Mouse (Mus musculus): ENCODE results near the gene Dtnbp1.

DNA sequence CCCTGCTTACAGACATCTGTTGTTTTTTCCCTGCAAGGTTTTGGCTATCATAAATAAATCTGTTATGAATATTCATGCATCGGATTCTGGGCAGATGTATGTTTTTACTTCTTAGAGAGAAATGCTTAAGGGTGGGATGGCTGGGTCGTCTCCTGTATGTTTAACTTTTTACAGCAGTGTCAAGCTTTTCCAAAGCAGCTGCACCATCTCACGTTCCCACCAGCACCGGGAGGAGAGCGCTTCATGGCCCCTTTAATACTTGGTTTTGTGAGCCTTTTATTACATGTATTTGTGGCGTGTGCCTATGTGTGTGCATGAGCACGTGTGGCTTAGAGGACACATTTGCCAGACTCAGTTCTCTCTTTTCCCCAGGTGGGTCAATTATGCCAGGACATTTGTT is 38.8 kb upstream of the Dtnbp1 start:
- TF ChIP-seq CTCF (IDR thresholded peaks at IDR 0.05; ENCODE audit: borderline replicate concordance, extremely low read depth, insufficient read depth, insufficient read length) (no peak), POLR2A (IDR thresholded peaks at IDR 0.05; ENCODE audit: borderline replicate concordance, extremely low read depth, insufficient read depth, insufficient read length, poor library complexity, severe bottlenecking) (no peak)

All from brain, embryonic 14.5 days (tissue).